ENCODE assay signal across 28 mouse cellular contexts in the genomic region with DNA sequence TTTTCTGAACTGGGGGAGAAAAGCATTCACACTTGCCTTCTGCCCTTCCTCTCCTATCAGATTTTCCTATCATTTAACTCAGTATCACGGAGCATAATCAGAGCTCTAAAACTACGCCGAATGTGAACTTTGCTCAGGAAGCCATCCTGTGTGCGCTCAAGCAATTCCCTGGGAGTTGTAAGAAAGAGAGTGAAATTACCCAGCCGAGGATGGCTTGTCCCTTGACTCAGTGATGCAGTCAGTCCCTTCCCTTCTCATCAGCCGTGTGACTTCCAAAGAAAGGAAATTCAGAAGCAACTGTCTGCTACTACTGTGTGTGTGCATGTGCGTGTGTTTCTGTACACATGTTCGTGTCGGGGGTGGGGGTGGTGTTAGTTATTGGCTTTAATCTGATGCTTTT.
"Had no signal": no experiment of that assay in that cellular context is flagged by ENCODE, and none has a peak within 500 bp of the region (broad histone marks: within the 10 kb centered on the region; RNA-seq: fewer than 3 reads in every experiment).

No protein-coding gene starts in this region.

- ATAC-seq: forebrain, embryonic 13.5 days; forebrain, embryonic 14.5 days; forebrain, embryonic 15.5 days; forebrain, embryonic 16.5 days; forebrain, postnatal 0 days had no signal

- H3K4me1 ChIP-seq: embryonic facial prominence, embryonic 12.5 days; embryonic facial prominence, embryonic 15.5 days; forebrain, embryonic 12.5 days; forebrain, embryonic 13.5 days; forebrain, embryonic 15.5 days had no signal

- H3K9ac ChIP-seq: embryonic facial prominence, embryonic 12.5 days; embryonic facial prominence, embryonic 13.5 days; embryonic facial prominence, embryonic 15.5 days; forebrain, embryonic 12.5 days; forebrain, embryonic 13.5 days; forebrain, embryonic 15.5 days; forebrain, postnatal 0 days had no signal

- H3K4me2 ChIP-seq: embryonic facial prominence, embryonic 12.5 days; embryonic facial prominence, embryonic 13.5 days; embryonic facial prominence, embryonic 15.5 days; forebrain, embryonic 12.5 days; forebrain, embryonic 13.5 days; forebrain, embryonic 15.5 days had no signal

- H3K9me3 ChIP-seq: embryonic facial prominence, embryonic 10.5 days; embryonic facial prominence, embryonic 12.5 days; embryonic facial prominence, embryonic 13.5 days; embryonic facial prominence, embryonic 15.5 days; forebrain, embryonic 10.5 days; forebrain, embryonic 12.5 days; forebrain, embryonic 13.5 days; forebrain, embryonic 15.5 days had no signal

- H3K36me3 ChIP-seq: embryonic facial prominence, embryonic 10.5 days; embryonic facial prominence, embryonic 12.5 days; embryonic facial prominence, embryonic 13.5 days; embryonic facial prominence, embryonic 15.5 days; forebrain, embryonic 10.5 days; forebrain, embryonic 12.5 days; forebrain, embryonic 15.5 days had no signal

- H3K4me3 ChIP-seq: embryonic facial prominence, embryonic 10.5 days; embryonic facial prominence, embryonic 12.5 days; embryonic facial prominence, embryonic 13.5 days; embryonic facial prominence, embryonic 15.5 days; erythroblast, embryonic 14.5 days; forebrain, embryonic 10.5 days; forebrain, embryonic 12.5 days; forebrain, embryonic 13.5 days; forebrain, embryonic 15.5 days; gastrocnemius, adult 2 months had no signal

- H3K27ac ChIP-seq: embryonic facial prominence, embryonic 10.5 days; embryonic facial prominence, embryonic 12.5 days; embryonic facial prominence, embryonic 13.5 days; embryonic facial prominence, embryonic 15.5 days; forebrain, embryonic 10.5 days; forebrain, embryonic 12.5 days; forebrain, embryonic 13.5 days; forebrain, embryonic 15.5 days; gastrocnemius, adult 2 months had no signal

- H3K27me3 ChIP-seq: embryonic facial prominence, embryonic 12.5 days; embryonic facial prominence, embryonic 13.5 days; embryonic facial prominence, embryonic 15.5 days; forebrain, embryonic 12.5 days; forebrain, embryonic 13.5 days; forebrain, embryonic 15.5 days had no signal

- DNase-seq: cerebellum, adult 18-20 months; cerebellum, adult 2 months; cerebellum, adult 8-10 months; cerebellum, adult 9-10 months; cerebellum, adult 9-11 months; cerebellum, postnatal 10 days; cerebellum, postnatal 14 days; cerebellum, postnatal 25 days; cerebellum, postnatal 36 days; embryo, embryonic 11 days; forebrain, postnatal 0 days; gastrocnemius, adult 2 months; gastrocnemius, postnatal 10 days; gastrocnemius, postnatal 14 days; gastrocnemius, postnatal 25 days; gastrocnemius, postnatal 36 days; heart, adult 11 months had no signal
